ENCODE assay signal across 7 mouse cellular contexts in genomic region chr4:33943936-33944335, GRCm38 (mm10).
"Had no signal": no experiment of that assay in that cellular context is flagged by ENCODE, and none has a peak within 500 bp of the region (broad histone marks: within the 10 kb centered on the region; RNA-seq: fewer than 3 reads in every experiment).

No protein-coding gene starts in this region.

- DNase-seq: lung, adult 2 months; lung, postnatal 14 days; lung, postnatal 36 days; right cerebral cortex, postnatal 14 days; thymus, adult 2 months; thymus, postnatal 25 days; thymus, postnatal 4 days had no signal
